Comparison of ENCODE assay signal across 28 mouse cellular contexts in genomic region chr6:145145173-145145572, GRCm38 (mm10). TPM values are rescaled to one million over a fixed set of nuclear protein-coding genes. Genes with fewer than 3 reads are reported as not detected.
A peak's percentile ranks its signal among the peaks of the same experiment; 100 is the strongest.
DNase-seq lines count a peak whose midpoint lies in the region; ATAC-seq and TF ChIP-seq lines count a peak whose summit lies in the region.
"Had no signal": no experiment of that assay in that cellular context is flagged by ENCODE, and none has a peak within 500 bp of the region (broad histone marks: within the 10 kb centered on the region; RNA-seq: fewer than 3 reads in every experiment).

No protein-coding gene starts in this region.

- no peak overlapping the region for H3K4me2 ChIP-seq in intestine, postnatal 0 days (replicated peaks; ENCODE audit: low read depth)
- no peak overlapping the region for H3K4me2 ChIP-seq in intestine, embryonic 16.5 days (ENCODE audit: low read depth, low read length)
- no peak overlapping the region for H3K4me2 ChIP-seq in stomach, embryonic 14.5 days (replicated peaks; ENCODE audit: low read depth, low read length)
- no peak overlapping the region for H3K4me2 ChIP-seq in stomach, postnatal 0 days (replicated peaks; ENCODE audit: low read depth)
- H3K4me2 ChIP-seq: embryonic facial prominence, embryonic 12.5 days; embryonic facial prominence, embryonic 15.5 days; forebrain, embryonic 12.5 days; forebrain, embryonic 15.5 days; heart, embryonic 12.5 days; heart, embryonic 15.5 days; hindbrain, embryonic 13.5 days; intestine, embryonic 15.5 days had no signal

- no peak overlapping the region for H3K9ac ChIP-seq in intestine, postnatal 0 days (ENCODE audit: low read depth, low read length)
- H3K9ac ChIP-seq in intestine, embryonic 16.5 days (ENCODE audit: low read depth, low read length) = no peak overlapping the region
- H3K9ac ChIP-seq in stomach, embryonic 14.5 days (replicated peaks; ENCODE audit: low read depth, low read length) = no peak overlapping the region
- H3K9ac ChIP-seq in stomach, postnatal 0 days (ENCODE audit: low read length) = no peak overlapping the region
- H3K9ac ChIP-seq: embryonic facial prominence, embryonic 12.5 days; embryonic facial prominence, embryonic 15.5 days; forebrain, embryonic 12.5 days; forebrain, embryonic 15.5 days; heart, embryonic 12.5 days; heart, embryonic 15.5 days; hindbrain, embryonic 13.5 days; intestine, embryonic 15.5 days had no signal

- no peaks in the 10 kb centered on the region for H3K9me3 ChIP-seq in intestine, postnatal 0 days (ENCODE audit: control insufficient read depth)
- H3K9me3 ChIP-seq in intestine, embryonic 16.5 days (ENCODE audit: control insufficient read depth, low read length) = no peaks in the 10 kb centered on the region
- H3K9me3 ChIP-seq in stomach, embryonic 14.5 days (ENCODE audit: control insufficient read depth, low read depth, low read length) = no peaks in the 10 kb centered on the region
- no peaks in the 10 kb centered on the region for H3K9me3 ChIP-seq in stomach, postnatal 0 days (ENCODE audit: control insufficient read depth, low read length)
- H3K9me3 ChIP-seq: embryonic facial prominence, embryonic 12.5 days; embryonic facial prominence, embryonic 15.5 days; forebrain, embryonic 12.5 days; forebrain, embryonic 15.5 days; heart, embryonic 12.5 days; heart, embryonic 15.5 days; hindbrain, embryonic 10.5 days; hindbrain, embryonic 13.5 days; intestine, embryonic 15.5 days had no signal

- H3K27me3 ChIP-seq in intestine, postnatal 0 days (replicated peaks; ENCODE audit: control insufficient read depth, insufficient read depth, low read length) = no peaks in the 10 kb centered on the region
- no peaks in the 10 kb centered on the region; the same call in 1 of the 2 replicates for H3K27me3 ChIP-seq in intestine, embryonic 16.5 days (replicated peaks; ENCODE audit: control insufficient read depth, insufficient read depth, low read length)
- no peaks in the 10 kb centered on the region for H3K27me3 ChIP-seq in stomach, embryonic 14.5 days (ENCODE audit: control insufficient read depth, insufficient read depth, low read length)
- no peaks in the 10 kb centered on the region for H3K27me3 ChIP-seq in stomach, postnatal 0 days (ENCODE audit: control insufficient read depth, insufficient read depth, low read length)
- H3K27me3 ChIP-seq: embryonic facial prominence, embryonic 12.5 days; embryonic facial prominence, embryonic 15.5 days; forebrain, embryonic 12.5 days; forebrain, embryonic 15.5 days; heart, embryonic 15.5 days; hindbrain, embryonic 13.5 days; intestine, embryonic 15.5 days had no signal

- 50% methylated on average over 7 of the region's 7 CpGs for WGBS in intestine, postnatal 0 days
- WGBS in intestine, embryonic 16.5 days = 62% methylated on average over 7 of the region's 7 CpGs
- WGBS in stomach, embryonic 14.5 days = 53% methylated on average over 7 of the region's 7 CpGs
- WGBS in stomach, postnatal 0 days = 41% methylated on average over 7 of the region's 7 CpGs

- no peak overlapping the region for H3K27ac ChIP-seq in intestine, postnatal 0 days (ENCODE audit: low read depth, low read length)
- no peak overlapping the region for H3K27ac ChIP-seq in intestine, embryonic 16.5 days (ENCODE audit: low read length)
- H3K27ac ChIP-seq in stomach, embryonic 14.5 days (ENCODE audit: low read length) = peak overlapping the region; percentile 28; the same call in 1 of the 2 replicates
- peak overlapping the region; percentile 61 for H3K27ac ChIP-seq in stomach, postnatal 0 days (replicated peaks)
- H3K27ac ChIP-seq: embryonic facial prominence, embryonic 12.5 days; embryonic facial prominence, embryonic 15.5 days; forebrain, embryonic 12.5 days; forebrain, embryonic 15.5 days; heart, embryonic 15.5 days; hindbrain, embryonic 10.5 days; hindbrain, embryonic 13.5 days; intestine, embryonic 15.5 days had no signal

- no peaks in the 10 kb centered on the region for H3K36me3 ChIP-seq in intestine, postnatal 0 days (ENCODE audit: control insufficient read depth, insufficient read depth)
- no peaks in the 10 kb centered on the region for H3K36me3 ChIP-seq in intestine, embryonic 16.5 days (ENCODE audit: control insufficient read depth, insufficient read depth, low read length)
- no peaks in the 10 kb centered on the region for H3K36me3 ChIP-seq in stomach, embryonic 14.5 days (ENCODE audit: control insufficient read depth, insufficient read depth, low read length)
- H3K36me3 ChIP-seq in stomach, postnatal 0 days (ENCODE audit: control insufficient read depth, insufficient read depth, low read length) = no peaks in the 10 kb centered on the region
- H3K36me3 ChIP-seq: embryonic facial prominence, embryonic 12.5 days; embryonic facial prominence, embryonic 15.5 days; forebrain, embryonic 12.5 days; forebrain, embryonic 15.5 days; heart, embryonic 12.5 days; heart, embryonic 15.5 days; hindbrain, embryonic 10.5 days; hindbrain, embryonic 13.5 days; intestine, embryonic 15.5 days had no signal

- DNase-seq in stomach, postnatal 0 days (ENCODE audit: low spot score) = peak; percentile 40
- DNase-seq in kidney, adult 11 months = no peak
- DNase-seq in spleen, postnatal 14 days (ENCODE audit: low spot score in 2 of 2) = no peak
- DNase-seq: adrenal gland, adult 2 months; adrenal gland, postnatal 14 days; B cell, adult 2 months; cerebellum, adult 11 months; cerebellum, adult 2 months; cerebellum, adult 9-11 months; cerebellum, postnatal 25 days; gastrocnemius, postnatal 10 days; gastrocnemius, postnatal 36 days; heart, postnatal 10 days; heart, postnatal 36 days had no signal

- ATAC-seq in intestine, postnatal 0 days = peak; percentile 45; the same call in 1 of the 2 replicates
- no peak for ATAC-seq in intestine, embryonic 16.5 days
- no peak for ATAC-seq in stomach, embryonic 14.5 days (ENCODE audit: insufficient number of reproducible peaks, insufficient read depth, low FRiP score, low read depth)
- ATAC-seq in stomach, postnatal 0 days (ENCODE audit: low FRiP score, low TSS enrichment) = peak; percentile 78
- ATAC-seq: forebrain, embryonic 15.5 days; hindbrain, embryonic 16.5 days; intestine, embryonic 15.5 days had no signal

- no peak for TF ChIP-seq EP300 in stomach, postnatal 0 days (optimal IDR thresholded peaks at IDR 0.05)

- H3K4me1 ChIP-seq in intestine, postnatal 0 days (replicated peaks; ENCODE audit: control insufficient read depth, insufficient read depth, low read length) = no peaks in the 10 kb centered on the region
- no peaks in the 10 kb centered on the region for H3K4me1 ChIP-seq in intestine, embryonic 16.5 days (ENCODE audit: control insufficient read depth, insufficient read depth, low read length)
- H3K4me1 ChIP-seq in stomach, embryonic 14.5 days (ENCODE audit: control insufficient read depth, insufficient read depth, low read length) = peaks cover 11% of the 10 kb centered on the region
- H3K4me1 ChIP-seq in stomach, postnatal 0 days (replicated peaks; ENCODE audit: control insufficient read depth, insufficient read depth) = no peaks in the 10 kb centered on the region
- H3K4me1 ChIP-seq: embryonic facial prominence, embryonic 12.5 days; embryonic facial prominence, embryonic 15.5 days; forebrain, embryonic 15.5 days; intestine, embryonic 15.5 days had no signal

- no peak for TF ChIP-seq CTCF in intestine, postnatal 0 days (IDR thresholded peaks at IDR 0.05; ENCODE audit: low read depth)
- no peak for TF ChIP-seq CTCF in stomach, postnatal 0 days (IDR thresholded peaks at IDR 0.05; ENCODE audit: low read depth)

- H3K4me3 ChIP-seq in intestine, postnatal 0 days (ENCODE audit: low read depth, low read length) = no peak overlapping the region
- H3K4me3 ChIP-seq in intestine, embryonic 16.5 days (ENCODE audit: low read length) = no peak overlapping the region
- H3K4me3 ChIP-seq in stomach, embryonic 14.5 days (ENCODE audit: low read depth, low read length) = no peak overlapping the region
- no peak overlapping the region for H3K4me3 ChIP-seq in stomach, postnatal 0 days (ENCODE audit: low read depth, low read length)
- H3K4me3 ChIP-seq: embryonic facial prominence, embryonic 12.5 days; embryonic facial prominence, embryonic 15.5 days; erythroblast, embryonic 14.5 days; forebrain, embryonic 12.5 days; forebrain, embryonic 15.5 days; heart, embryonic 12.5 days; heart, embryonic 15.5 days; hindbrain, embryonic 10.5 days; hindbrain, embryonic 13.5 days; intestine, embryonic 15.5 days had no signal

RNA-seq across cellular contexts. Expression of gene Lrmp, which starts 29.7 kb away (rescaled TPM):
- 1.1 and 1.4 TPM in 2 replicates for polyA plus RNA-seq in intestine, postnatal 0 days (2015; fragmentation: Nextera tagmentation; extraction: Ambion mirVana)
- polyA plus RNA-seq in intestine, embryonic 16.5 days (2015; fragmentation: Nextera tagmentation; extraction: Ambion mirVana) = 4.3 and 4.9 TPM in 2 replicates
- polyA plus RNA-seq in stomach, embryonic 14.5 days (2014; fragmentation: Nextera tagmentation; extraction: Ambion mirVana) = 6.2 and 6.5 TPM in 2 replicates
- 15.2 and 17.6 TPM in 2 replicates for polyA plus RNA-seq in stomach, postnatal 0 days (2015; fragmentation: Nextera tagmentation; extraction: Ambion mirVana)

Comparison
In these comparisons a context has a peak if more than half of its experiments do, and no peak if none do; other contexts are left out.
1. ATAC-seq: peak in intestine, postnatal 0 days (single experiment) and stomach, postnatal 0 days (single experiment); none in intestine, embryonic 16.5 days (single experiment) and stomach, embryonic 14.5 days (single experiment).
2. H3K27ac ChIP-seq: peak in stomach, embryonic 14.5 days (single experiment) and stomach, postnatal 0 days (single experiment); none in intestine, postnatal 0 days (single experiment) and intestine, embryonic 16.5 days (single experiment).